Mouse (Mus musculus): ENCODE results near the gene Gpr83. TPM values are rescaled to one million over a fixed set of nuclear protein-coding genes. Genes with fewer than 3 reads are reported as not detected.

Gene Gpr83
- polyA plus RNA-seq, 1 experiment from 2014 or later = 0.84 TPM

GRCm38 (mm10) chr9:14894628-14895027 lies 34.6 kb downstream of the Gpr83 start:
- 86% methylated on average over 3 of the region's 3 CpGs for whole genome bisulfite sequencing

GRCm38 (mm10) chr9:14895237-14895835 lies 35.3 kb downstream of the Gpr83 start:
- ATAC-seq (replicated peaks; ENCODE audit: low FRiP score) = no peak
- Histone ChIP-seq H3K36me3 (no peaks in the 10 kb centered on the region), H3K4me2 (no peak overlapping the region), H3K27ac (0 out of 2 replicates have a peak overlapping the region, but pooled peaks have one; percentile 22), H3K9me3 (replicated peaks) (no peaks in the 10 kb centered on the region; the same call in 1 of the 2 replicates), H3K27me3 (no peaks in the 10 kb centered on the region), H3K4me3 (replicated peaks) (no peak overlapping the region), H3K4me1 (0 out of 2 replicates have a peak, but pooled peaks cover 2% of the 10 kb centered on the region), H3K9ac (no peak overlapping the region)
- 37% methylated on average over 7 of the region's 7 CpGs for WGBS

More at GRCm38 (mm10) chr9:14894628-14895027, 34.6 kb downstream of the Gpr83 start:
- H3K27me3 ChIP-seq = no peaks in the 10 kb centered on the region
- H3K27ac ChIP-seq = no peak overlapping the region
- H3K9ac ChIP-seq = no peak overlapping the region
- no peaks in the 10 kb centered on the region; the same call in 1 of the 2 replicates for H3K9me3 ChIP-seq (replicated peaks)
- ATAC-seq (replicated peaks; ENCODE audit: low FRiP score) = no peak
- H3K4me1 ChIP-seq = 0 out of 2 replicates have a peak, but pooled peaks cover 2% of the 10 kb centered on the region
- no peak overlapping the region for H3K4me3 ChIP-seq (replicated peaks)
- H3K36me3 ChIP-seq = no peaks in the 10 kb centered on the region
- no peak overlapping the region for H3K4me2 ChIP-seq

- H3K27ac ChIP-seq = no peak overlapping the region
- H3K4me3 ChIP-seq (replicated peaks) = no peak overlapping the region
- WGBS = 66% methylated on average over 3 of the region's 3 CpGs
- no peaks in the 10 kb centered on the region for H3K27me3 ChIP-seq
- no peaks in the 10 kb centered on the region; the same call in 1 of the 2 replicates for H3K9me3 ChIP-seq (replicated peaks)
- no peak overlapping the region for H3K9ac ChIP-seq
- H3K4me1 ChIP-seq = 0 out of 2 replicates have a peak, but pooled peaks cover 6% of the 10 kb centered on the region
- no peak for ATAC-seq (replicated peaks; ENCODE audit: low FRiP score)
- no peaks in the 10 kb centered on the region for H3K36me3 ChIP-seq
- H3K4me2 ChIP-seq = no peak overlapping the region
Observed at GRCm38 (mm10) chr9:14897102-14897501, 37.1 kb downstream of the Gpr83 start.

GRCm38 (mm10) chr9:14901757-14902156 lies 41.7 kb downstream of the Gpr83 start:
- no peaks in the 10 kb centered on the region for H3K36me3 ChIP-seq
- H3K9me3 ChIP-seq (replicated peaks) = no peaks in the 10 kb centered on the region
- no peaks in the 10 kb centered on the region for H3K27me3 ChIP-seq
- 55% methylated on average over 7 of the region's 7 CpGs for WGBS
- H3K4me1 ChIP-seq = peaks cover 34% of the 10 kb centered on the region
- no peak for ATAC-seq (replicated peaks; ENCODE audit: low FRiP score)
- H3K4me3 ChIP-seq (replicated peaks) = no peak overlapping the region
- H3K9ac ChIP-seq = no peak overlapping the region
- H3K27ac ChIP-seq = no peak overlapping the region
- H3K4me2 ChIP-seq = no peak overlapping the region

- Histone ChIP-seq H3K4me1 (peaks cover 38% of the 10 kb centered on the region), H3K27me3 (no peaks in the 10 kb centered on the region), H3K4me2 (no peak overlapping the region), H3K9me3 (replicated peaks) (no peaks in the 10 kb centered on the region), H3K27ac (no peak overlapping the region), H3K9ac (no peak overlapping the region), H3K4me3 (replicated peaks) (no peak overlapping the region), H3K36me3 (no peaks in the 10 kb centered on the region)
- 98% methylated on average over 2 of the region's 2 CpGs for WGBS
- ATAC-seq (replicated peaks; ENCODE audit: low FRiP score) = no peak
Observed at GRCm38 (mm10) chr9:14902416-14902815, 42.4 kb downstream of the Gpr83 start.

GRCm38 (mm10) chr9:14903006-14903405 lies 43.0 kb downstream of the Gpr83 start:
- WGBS = 92% methylated on average over 3 of the region's 3 CpGs
- no peaks in the 10 kb centered on the region for H3K27me3 ChIP-seq

GRCm38 (mm10) chr9:14903581-14904378 lies 43.8 kb downstream of the Gpr83 start, which contains the start of gene Izumo1r:
TSS of gene Izumo1r (minus strand) at chr9:14903949.
- Histone ChIP-seq H3K4me1 (peaks cover 46% of the 10 kb centered on the region), H3K27ac (no peak within 1 kb of the TSS), H3K9ac (no peak within 1 kb of the TSS), H3K36me3 (no peaks in the 10 kb centered on the region), H3K9me3 (replicated peaks) (no peaks in the 10 kb centered on the region), H3K4me3 (replicated peaks) (no peak within 1 kb of the TSS), H3K4me2 (no peak within 1 kb of the TSS), H3K27me3 (no peaks in the 10 kb centered on the region)
- ATAC-seq (replicated peaks; ENCODE audit: low FRiP score) = peak; percentile 65
- 35% methylated on average over 11 of the region's 11 CpGs for WGBS

More at GRCm38 (mm10) chr9:14903006-14903405, 43.0 kb downstream of the Gpr83 start:
- Histone ChIP-seq H3K36me3 (no peaks in the 10 kb centered on the region), H3K4me1 (peaks cover 43% of the 10 kb centered on the region), H3K4me3 (replicated peaks) (no peak overlapping the region), H3K9ac (no peak overlapping the region), H3K9me3 (replicated peaks) (no peaks in the 10 kb centered on the region), H3K4me2 (no peak overlapping the region), H3K27ac (no peak overlapping the region)
- ATAC-seq (replicated peaks; ENCODE audit: low FRiP score) = no peak

GRCm38 (mm10) chr9:14904741-14905475 lies 44.9 kb downstream of the Gpr83 start:
- WGBS = 41% methylated on average over 9 of the region's 9 CpGs
- Histone ChIP-seq H3K9ac (no peak overlapping the region), H3K27me3 (no peaks in the 10 kb centered on the region), H3K4me3 (replicated peaks) (no peak overlapping the region), H3K9me3 (replicated peaks) (no peaks in the 10 kb centered on the region), H3K27ac (no peak overlapping the region), H3K36me3 (no peaks in the 10 kb centered on the region), H3K4me1 (peaks cover 46% of the 10 kb centered on the region), H3K4me2 (no peak overlapping the region)
- ATAC-seq (replicated peaks; ENCODE audit: low FRiP score) = no peak

- ATAC-seq (replicated peaks; ENCODE audit: low FRiP score) = no peak
- H3K4me2 ChIP-seq = no peak overlapping the region
- H3K36me3 ChIP-seq = no peaks in the 10 kb centered on the region
- no peak overlapping the region for H3K4me3 ChIP-seq (replicated peaks)
- no peaks in the 10 kb centered on the region for H3K9me3 ChIP-seq (replicated peaks)
- H3K27ac ChIP-seq = no peak overlapping the region
- peaks cover 46% of the 10 kb centered on the region for H3K4me1 ChIP-seq
- 50% methylated on average over 3 of the region's 3 CpGs for WGBS
- no peaks in the 10 kb centered on the region for H3K27me3 ChIP-seq
- no peak overlapping the region for H3K9ac ChIP-seq
Observed at GRCm38 (mm10) chr9:14905956-14906355, 45.9 kb downstream of the Gpr83 start.

GRCm38 (mm10) chr9:14907816-14908415 lies 47.9 kb downstream of the Gpr83 start:
- Histone ChIP-seq H3K9me3 (replicated peaks) (no peaks in the 10 kb centered on the region), H3K4me3 (replicated peaks) (no peak overlapping the region), H3K4me2 (no peak overlapping the region), H3K27me3 (no peaks in the 10 kb centered on the region), H3K27ac (no peak overlapping the region), H3K36me3 (no peaks in the 10 kb centered on the region), H3K4me1 (peaks cover 39% of the 10 kb centered on the region), H3K9ac (no peak overlapping the region)
- WGBS = 46% methylated on average over 7 of the region's 7 CpGs
- ATAC-seq (replicated peaks; ENCODE audit: low FRiP score) = no peak

- Histone ChIP-seq H3K4me1 (peaks cover 21% of the 10 kb centered on the region), H3K27ac (no peak overlapping the region), H3K9me3 (replicated peaks) (no peaks in the 10 kb centered on the region), H3K4me2 (no peak overlapping the region), H3K36me3 (no peaks in the 10 kb centered on the region), H3K27me3 (no peaks in the 10 kb centered on the region), H3K9ac (no peak overlapping the region), H3K4me3 (replicated peaks) (no peak overlapping the region)
- no peak for ATAC-seq (replicated peaks; ENCODE audit: low FRiP score)
- 50% methylated on average over 5 of the region's 5 CpGs for WGBS
Observed at GRCm38 (mm10) chr9:14909981-14910380, 50.0 kb downstream of the Gpr83 start.

Measured in kidney, embryonic 15.5 days (tissue).